Mouse (Mus musculus) ES-Bruce4 (cell line): ENCODE measurements around the gene Tgfbrap1.
"Not testable (repeated sequence)": the region's sequence is repeated elsewhere in the genome, so short reads cannot be mapped to it uniquely, and the experiment has no call there.

Source experiments
- CTCF ChIP-seq: IDR thresholded peaks from one replicate; pipeline ENCODE4 v1.8.1; 2011; ENCODE audit warnings: low read depth, low read length
- EP300 ChIP-seq: IDR thresholded peaks from 2 replicates; pipeline ENCODE4 v1.6.1; 2011; ENCODE audit warnings: low read depth, low read length; ENCODE audit not compliant: insufficient read depth
- POLR2A ChIP-seq: IDR thresholded peaks from one replicate; pipeline ENCODE4 v1.8.1; 2011; ENCODE audit warnings: low read length; ENCODE audit not compliant: insufficient read depth

GRCm38 (mm10) chr1:43136488-43137029 lies 38.1 kb upstream of the Tgfbrap1 start:
- TF ChIP-seq POLR2A, CTCF, EP300: not testable (repeated sequence)
